Mouse (Mus musculus) neutrophil, adult 5-6 weeks (primary cell): ENCODE data around the gene Eea1. TPM values are rescaled to one million over a fixed set of nuclear protein-coding genes. Genes with fewer than 3 reads are reported as not detected.

Experiments
- total RNA-seq: library from RNA; stranded (forward); fragments of 200-1000 nt; gene quantifications from 2 replicates; pipeline ENCODE4 v1.2.3, GENCODE M21; 2017

Gene Eea1
- total RNA-seq, 1 experiment from 2014 or later: 32.1 TPM

Other genes starting within 250 kb of the Eea1 start
- 0.25 and 0.47 TPM in 2 replicates for gene Gm33543, start 97.7 kb upstream of the Eea1 start, total RNA-seq
- gene Gm5426, start 196.0 kb downstream of the Eea1 start, total RNA-seq: not detected in 2 replicates